Mouse (Mus musculus) embryonic facial prominence, embryonic 12.5 days (tissue): ENCODE measurements around the gene Npm1. TPM values are rescaled to one million over a fixed set of nuclear protein-coding genes. Genes with fewer than 3 reads are reported as not detected.

Source experiments
- ATAC-seq: fragments of 200-750 bp; cut with Nextera tagmentation; 2 replicates; pipeline ENCODE4 v1.8.0; 2017; ENCODE audit not compliant: insufficient number of reproducible peaks, insufficient read depth, low FRiP score, low TSS enrichment
- H3K27ac ChIP-seq: fragments of 300-500 bp; sonication (generic); 2 replicates; pipeline ENCODE4 v1.5.1; 2016; ENCODE audit warnings: mild to moderate bottlenecking
- H3K27me3 ChIP-seq: fragments of 300-500 bp; sonication (generic); 2 replicates; pipeline ENCODE4 v1.6.1; 2016; ENCODE audit warnings: mild to moderate bottlenecking, moderate library complexity
- H3K36me3 ChIP-seq: fragments of 300-500 bp; sonication (generic); 2 replicates; pipeline ENCODE4 v1.6.1; 2016; ENCODE audit warnings: mild to moderate bottlenecking
- H3K4me1 ChIP-seq: fragments of 300-500 bp; sonication (generic); 2 replicates; pipeline ENCODE4 v1.6.1; 2016
- H3K4me2 ChIP-seq: fragments of 300-500 bp; sonication (generic); replicated peaks from 2 replicates; pipeline ENCODE4 v1.6.1; 2016; ENCODE audit warnings: mild to moderate bottlenecking, moderate library complexity
- H3K4me3 ChIP-seq: fragments of 300-500 bp; sonication (generic); 2 replicates; pipeline ENCODE4 v1.5.1; 2016; ENCODE audit warnings: mild to moderate bottlenecking
- H3K9ac ChIP-seq: fragments of 300-500 bp; sonication (generic); 2 replicates; pipeline ENCODE4 v1.6.1; 2016; ENCODE audit warnings: mild to moderate bottlenecking, moderate library complexity
- H3K9me3 ChIP-seq: fragments of 300-500 bp; sonication (generic); 2 replicates; pipeline ENCODE4 v1.6.1; 2016; ENCODE audit warnings: mild to moderate bottlenecking, moderate library complexity
- WGBS: fragments of 180-500 bp; shearing (Covaris S2); methylation state at CpG from one replicate; pipeline ENCODE4 v1.1.7; 2016; 5-methylcytosine and 5-hydroxymethylcytosine counted together
- polyA plus RNA-seq: library from polyadenylated mRNA; unstranded; fragments of >200 nt; fragmentation: Nextera tagmentation; extraction: Ambion mirVana; gene quantifications from 2 replicates; pipeline ENCODE4 v1.2.1, GENCODE M21; 2016

Gene Npm1
- polyA plus RNA-seq, 1 experiment from 2014 or later = 970 TPM

- Histone ChIP-seq H3K9ac (no peak overlapping the region), H3K4me2 (no peak overlapping the region), H3K27ac (no peak overlapping the region), H3K27me3 (peaks cover 89% of the 10 kb centered on the region), H3K4me1 (peaks cover 17% of the 10 kb centered on the region), H3K4me3 (no peak overlapping the region), H3K9me3 (no peaks in the 10 kb centered on the region), H3K36me3 (no peaks in the 10 kb centered on the region)
- no peak for ATAC-seq
- WGBS = 2% methylated on average over 15 of the region's 15 CpGs
Observed at GRCm38 (mm10) chr11:33199117-33199514, 36.1 kb upstream of the Npm1 start.

GRCm38 (mm10) chr11:33198351-33199116 lies 35.5 kb upstream of the Npm1 start:
- peaks cover 89% of the 10 kb centered on the region for H3K27me3 ChIP-seq
- 18% methylated on average over 22 of the region's 22 CpGs for WGBS
- H3K4me1 ChIP-seq = peaks cover 17% of the 10 kb centered on the region
- H3K9me3 ChIP-seq = no peaks in the 10 kb centered on the region
- ATAC-seq = no peak
- no peak overlapping the region for H3K27ac ChIP-seq
- no peak overlapping the region for H3K4me2 ChIP-seq
- H3K9ac ChIP-seq = no peak overlapping the region
- no peaks in the 10 kb centered on the region for H3K36me3 ChIP-seq
- H3K4me3 ChIP-seq = no peak overlapping the region

DNA sequence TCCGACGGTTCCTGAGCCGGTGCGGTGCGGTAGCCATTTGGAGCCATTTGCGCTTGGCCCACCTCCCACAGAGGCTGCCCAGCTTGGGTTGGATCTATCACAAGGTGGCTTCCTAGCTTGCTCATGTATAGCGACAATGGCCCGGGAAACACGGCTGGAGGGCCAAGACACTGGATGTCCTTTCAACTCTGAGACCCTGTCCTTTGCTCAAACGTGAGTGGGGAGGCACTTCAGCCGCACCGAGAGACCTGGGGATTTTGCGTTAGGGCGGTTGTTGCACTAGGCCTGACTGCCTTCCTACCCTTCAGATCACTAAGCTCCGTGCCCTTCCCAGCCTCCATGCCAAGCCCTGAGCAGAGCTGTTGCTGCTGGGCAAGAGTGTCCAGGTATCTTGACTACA lies 34.7 kb upstream of the Npm1 start:
- Histone ChIP-seq H3K9me3 (no peaks in the 10 kb centered on the region), H3K9ac (no peak overlapping the region), H3K27me3 (peaks cover 89% of the 10 kb centered on the region), H3K4me1 (peaks cover 17% of the 10 kb centered on the region), H3K27ac (no peak overlapping the region), H3K4me3 (no peak overlapping the region), H3K4me2 (no peak overlapping the region), H3K36me3 (no peaks in the 10 kb centered on the region)
- 19% methylated on average over 15 of the region's 15 CpGs for WGBS
- no peak for ATAC-seq

- H3K4me3 ChIP-seq = no peak overlapping the region
- WGBS = 23% methylated on average over 13 of the region's 13 CpGs
- peaks cover 84% of the 10 kb centered on the region for H3K27me3 ChIP-seq
- H3K27ac ChIP-seq = no peak overlapping the region
- no peaks in the 10 kb centered on the region for H3K36me3 ChIP-seq
- no peak for ATAC-seq
- no peaks in the 10 kb centered on the region for H3K9me3 ChIP-seq
- H3K9ac ChIP-seq = no peak overlapping the region
- H3K4me1 ChIP-seq = peaks cover 17% of the 10 kb centered on the region
- no peak overlapping the region for H3K4me2 ChIP-seq
Observed at GRCm38 (mm10) chr11:33197133-33197514, 34.1 kb upstream of the Npm1 start.

DNA sequence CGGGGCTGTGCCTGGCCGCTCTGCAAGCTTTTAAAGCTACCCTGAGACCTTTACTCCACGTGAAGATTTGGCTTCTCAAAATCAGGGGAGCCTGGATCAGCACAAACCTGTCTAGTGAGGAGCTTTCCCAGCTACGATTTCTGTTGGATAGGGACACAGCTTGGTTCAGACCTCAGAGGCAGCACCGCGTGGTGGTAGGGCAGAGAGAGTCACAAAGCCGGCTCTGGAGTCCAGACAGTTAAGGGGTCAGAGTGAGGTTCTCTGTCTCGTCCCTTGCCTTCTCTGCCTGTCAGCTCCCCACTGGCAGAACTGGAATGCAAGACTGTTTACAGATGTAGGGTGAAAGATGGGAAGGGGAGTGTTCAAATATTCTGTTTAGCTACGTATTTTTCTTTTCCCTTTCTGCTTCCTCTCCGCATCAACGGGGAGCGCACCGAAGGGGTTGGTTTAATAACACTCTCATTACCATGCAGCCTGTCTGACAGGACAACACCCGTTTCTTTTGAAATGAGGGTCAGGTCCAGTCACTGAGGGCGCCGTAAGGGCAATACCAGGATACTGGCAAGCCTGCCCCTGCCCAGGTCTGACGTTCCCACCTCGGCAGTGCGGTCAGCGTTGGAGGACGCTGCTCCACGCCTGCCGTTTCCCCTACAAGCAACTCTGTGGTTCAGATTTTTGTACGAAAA lies 33.6 kb upstream of the Npm1 start:
- Histone ChIP-seq H3K27me3 (peaks cover 82% of the 10 kb centered on the region), H3K9me3 (no peaks in the 10 kb centered on the region), H3K4me2 (no peak overlapping the region), H3K4me3 (no peak overlapping the region), H3K27ac (no peak overlapping the region), H3K4me1 (peaks cover 16% of the 10 kb centered on the region), H3K36me3 (no peaks in the 10 kb centered on the region), H3K9ac (no peak overlapping the region)
- no peak for ATAC-seq
- WGBS = 7% methylated on average over 24 of the region's 24 CpGs

- no peaks in the 10 kb centered on the region for H3K9me3 ChIP-seq
- H3K36me3 ChIP-seq = no peaks in the 10 kb centered on the region
- no peak overlapping the region for H3K9ac ChIP-seq
- no peak overlapping the region for H3K4me2 ChIP-seq
- H3K27me3 ChIP-seq = peaks cover 82% of the 10 kb centered on the region
- no peak overlapping the region for H3K27ac ChIP-seq
- H3K4me3 ChIP-seq = no peak overlapping the region
- no peak for ATAC-seq
- H3K4me1 ChIP-seq = peaks cover 9% of the 10 kb centered on the region
- WGBS = 3% methylated on average over 25 of the region's 25 CpGs
Observed at GRCm38 (mm10) chr11:33195531-33196446, 32.8 kb upstream of the Npm1 start.

DNA sequence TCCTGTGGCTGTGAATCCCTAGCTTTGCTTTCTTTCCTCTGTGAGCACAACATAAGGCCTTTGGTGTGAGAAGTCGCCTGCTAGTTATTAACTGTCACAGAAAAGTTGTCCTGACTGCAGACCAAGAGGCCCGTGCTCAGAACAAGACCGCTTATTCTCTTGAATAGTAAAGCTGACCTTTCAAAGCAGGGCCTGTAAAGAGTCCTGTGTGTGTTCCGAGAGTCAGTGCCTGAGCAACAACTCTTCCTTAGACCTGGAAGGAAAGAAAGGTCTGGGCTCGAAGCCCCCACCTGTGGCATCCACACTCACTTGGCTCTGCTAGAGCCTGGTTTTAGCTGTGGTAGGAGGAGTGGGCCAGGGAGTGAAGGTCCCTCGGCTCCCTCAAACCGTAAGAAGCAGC lies 32.1 kb upstream of the Npm1 start:
- Histone ChIP-seq H3K4me1 (0 out of 2 replicates have a peak, but pooled peaks cover 2% of the 10 kb centered on the region), H3K9me3 (no peaks in the 10 kb centered on the region), H3K36me3 (no peaks in the 10 kb centered on the region), H3K4me2 (no peak overlapping the region), H3K9ac (no peak overlapping the region), H3K4me3 (no peak overlapping the region), H3K27ac (no peak overlapping the region), H3K27me3 (peaks cover 83% of the 10 kb centered on the region)
- WGBS = 15% methylated on average over 7 of the region's 7 CpGs
- no peak for ATAC-seq

- no peaks in the 10 kb centered on the region for H3K36me3 ChIP-seq
- no peak overlapping the region for H3K9ac ChIP-seq
- H3K9me3 ChIP-seq = no peaks in the 10 kb centered on the region
- peak overlapping the region; percentile 10; the same call in 1 of the 2 replicates for H3K4me3 ChIP-seq
- WGBS = 0% methylated on average over 12 of the region's 12 CpGs
- H3K4me1 ChIP-seq = 0 out of 2 replicates have a peak, but pooled peaks cover 2% of the 10 kb centered on the region
- 0 out of 2 replicates have a peak, but pooled peaks have one; percentile 60 for ATAC-seq
- no peak overlapping the region for H3K27ac ChIP-seq
- peak overlapping the region; percentile 24 for H3K4me2 ChIP-seq
- peaks cover 75% of the 10 kb centered on the region for H3K27me3 ChIP-seq
Observed at GRCm38 (mm10) chr11:33193695-33194094, 30.7 kb upstream of the Npm1 start.

- Histone ChIP-seq H3K36me3 (no peaks in the 10 kb centered on the region), H3K4me2 (no peak overlapping the region), H3K4me3 (no peak overlapping the region), H3K9ac (no peak overlapping the region), H3K9me3 (no peaks in the 10 kb centered on the region), H3K27ac (no peak overlapping the region), H3K27me3 (peaks cover 29% of the 10 kb centered on the region), H3K4me1 (peaks cover 10% of the 10 kb centered on the region)
- ATAC-seq = no peak
- 79% methylated on average over 3 of the region's 3 CpGs for WGBS
Observed at GRCm38 (mm10) chr11:33181804-33182203, 18.8 kb upstream of the Npm1 start.

GRCm38 (mm10) chr11:33180701-33181116 lies 17.7 kb upstream of the Npm1 start:
- H3K9ac ChIP-seq = no peak overlapping the region
- peaks cover 38% of the 10 kb centered on the region for H3K27me3 ChIP-seq
- peak; percentile 56; the same call in 1 of the 2 replicates for ATAC-seq
- no peaks in the 10 kb centered on the region for H3K36me3 ChIP-seq
- H3K9me3 ChIP-seq = no peaks in the 10 kb centered on the region
- H3K4me3 ChIP-seq = peak overlapping the region; percentile 30
- WGBS = 2% methylated on average over 18 of the region's 18 CpGs
- peak overlapping the region; percentile 58 for H3K4me2 ChIP-seq
- H3K27ac ChIP-seq = no peak overlapping the region
- H3K4me1 ChIP-seq = peaks cover 10% of the 10 kb centered on the region

DNA sequence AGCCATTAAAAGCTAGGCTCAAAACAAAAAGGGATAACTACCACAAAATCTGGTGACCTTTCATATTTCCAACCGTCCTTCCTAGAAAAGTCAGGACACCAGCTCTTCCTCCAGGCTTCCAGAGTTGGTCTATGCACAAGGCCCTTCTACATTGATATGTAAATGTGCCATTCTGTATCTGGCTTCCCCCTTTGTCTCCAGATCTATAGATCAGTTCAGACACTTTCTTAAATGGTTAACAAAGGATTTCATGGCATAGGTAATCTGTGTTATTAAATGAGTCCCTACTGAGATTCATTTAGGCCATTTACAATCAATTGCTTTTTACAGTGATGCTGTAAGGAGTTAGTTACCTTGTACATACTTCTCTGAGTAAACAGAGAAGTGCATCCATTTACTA lies 16.8 kb upstream of the Npm1 start:
- Histone ChIP-seq H3K27ac (no peak overlapping the region), H3K9ac (no peak overlapping the region), H3K4me2 (no peak overlapping the region), H3K36me3 (no peaks in the 10 kb centered on the region), H3K9me3 (no peaks in the 10 kb centered on the region), H3K4me1 (peaks cover 10% of the 10 kb centered on the region), H3K4me3 (no peak overlapping the region), H3K27me3 (peaks cover 36% of the 10 kb centered on the region)
- ATAC-seq = no peak
- WGBS = 59% methylated on average over 1 of the region's 1 CpGs
